Mouse (Mus musculus) macrophage (primary cell): ENCODE measurements around the gene Unc13a. TPM values are rescaled to one million over a fixed set of nuclear protein-coding genes. Genes with fewer than 3 reads are reported as not detected.
A peak's percentile ranks its signal among the peaks of the same experiment; 100 is the strongest.
"Not testable (repeated sequence)": the region's sequence is repeated elsewhere in the genome, so short reads cannot be mapped to it uniquely, and the experiment has no call there.

Experiments
- H3K27ac ChIP-seq: fragments of 350-480 bp; formaldehyde crosslinking; 2 replicates; pipeline ENCODE4 v1.9.0; 2021
- H3K36me3 ChIP-seq: fragments of 350-480 bp; formaldehyde crosslinking; 2 replicates; pipeline ENCODE4 v1.9.0; 2021; ENCODE audit errors: inconsistent target
- H3K4me3 ChIP-seq: fragments of 350-480 bp; formaldehyde crosslinking; 2 replicates; pipeline ENCODE4 v1.9.0; 2021; ENCODE audit errors: inconsistent target
- H3K79me2 ChIP-seq: fragments of 350-480 bp; formaldehyde crosslinking; 2 replicates; pipeline ENCODE4 v1.9.0; 2021; ENCODE audit errors: inconsistent target
- WGBS: methylation state at CpG from one replicate; pipeline ENCODE4 v1.1.7; 2026; ENCODE audit warnings: inconsistent platforms; ENCODE audit not compliant: missing documents; 5-methylcytosine and 5-hydroxymethylcytosine counted together
- polyA plus RNA-seq: library from polyadenylated mRNA; stranded (reverse); fragments of 250-400 nt; gene quantifications from 3 replicates; pipeline ENCODE4 v1.2.4, GENCODE M21; 2018; ENCODE audit warnings: inconsistent platforms

Unc13a gene
- polyA plus RNA-seq, 1 experiment from 2014 or later: 0.98 TPM

GRCm38 (mm10) chr8:71700493-71701269 lies 29.1 kb upstream of the Unc13a start:
- peak overlapping the region; percentile 84 for H3K4me3 ChIP-seq
- 29% methylated on average over 27 of the region's 29 CpGs for WGBS

GRCm38 (mm10) chr8:71695456-71695855 lies 23.9 kb upstream of the Unc13a start:
- 77% methylated on average over 12 of the region's 12 CpGs for WGBS
- H3K4me3 ChIP-seq, H3K36me3 ChIP-seq, H3K79me2 ChIP-seq, H3K27ac ChIP-seq: not testable (repeated sequence)

More at GRCm38 (mm10) chr8:71700493-71701269, 29.1 kb upstream of the Unc13a start:
- Histone ChIP-seq H3K27ac (0 out of 2 replicates have a peak overlapping the region, but pooled peaks have one; percentile 21), H3K36me3 (no peaks in the 10 kb centered on the region), H3K79me2 (no peaks in the 10 kb centered on the region)

GRCm38 (mm10) chr8:71693166-71694041 lies 21.8 kb upstream of the Unc13a start:
- H3K4me3 ChIP-seq: no peak overlapping the region
- 22% methylated on average over 64 of the region's 68 CpGs for WGBS
- no peak overlapping the region for H3K27ac ChIP-seq
- H3K36me3 ChIP-seq: peaks cover 4% of the 10 kb centered on the region; the same call in 1 of the 2 replicates
- no peaks in the 10 kb centered on the region for H3K79me2 ChIP-seq

GRCm38 (mm10) chr8:71692509-71692908 lies 21.0 kb upstream of the Unc13a start:
- Histone ChIP-seq H3K36me3 (peaks cover 4% of the 10 kb centered on the region; the same call in 1 of the 2 replicates), H3K79me2 (no peaks in the 10 kb centered on the region), H3K27ac (no peak overlapping the region), H3K4me3 (no peak overlapping the region)
- WGBS: 19% methylated on average over 30 of the region's 30 CpGs

- Histone ChIP-seq H3K4me3 (no peak within 1 kb of the TSS), H3K27ac (no peak within 1 kb of the TSS), H3K36me3 (peaks cover 10% of the 10 kb centered on the region; the same call in 1 of the 2 replicates), H3K79me2 (no peaks in the 10 kb centered on the region)
- 76% methylated on average over 28 of the region's 33 CpGs for WGBS
Measured at GRCm38 (mm10) chr8:71689028-71689427, 17.5 kb upstream of the Unc13a start, which contains the start of gene Insl3. Gene Insl3 (plus strand): TSS chr8:71689214.

GRCm38 (mm10) chr8:71687616-71688015 lies 16.1 kb upstream of the Unc13a start:
- Histone ChIP-seq H3K4me3 (no peak overlapping the region), H3K27ac (no peak overlapping the region), H3K79me2 (no peaks in the 10 kb centered on the region), H3K36me3 (peaks cover 14% of the 10 kb centered on the region; the same call in 1 of the 2 replicates)
- WGBS: 94% methylated on average over 8 of the region's 8 CpGs

GRCm38 (mm10) chr8:71686143-71686734 lies 14.7 kb upstream of the Unc13a start:
- 91% methylated on average over 23 of the region's 23 CpGs for WGBS
- no peak overlapping the region for H3K4me3 ChIP-seq
- no peaks in the 10 kb centered on the region for H3K79me2 ChIP-seq
- peaks cover 23% of the 10 kb centered on the region; the same call in 1 of the 2 replicates for H3K36me3 ChIP-seq
- no peak overlapping the region for H3K27ac ChIP-seq

GRCm38 (mm10) chr8:71685573-71685972 lies 14.0 kb upstream of the Unc13a start:
- 98% methylated on average over 13 of the region's 29 CpGs for WGBS
- Histone ChIP-seq H3K27ac (no peak overlapping the region), H3K4me3 (no peak overlapping the region), H3K36me3 (peaks cover 28% of the 10 kb centered on the region; the same call in 1 of the 2 replicates), H3K79me2 (no peaks in the 10 kb centered on the region)

GRCm38 (mm10) chr8:71684701-71685100 lies 13.1 kb upstream of the Unc13a start:
- no peaks in the 10 kb centered on the region for H3K79me2 ChIP-seq
- no peak overlapping the region for H3K27ac ChIP-seq
- H3K36me3 ChIP-seq: peaks cover 34% of the 10 kb centered on the region; the same call in 1 of the 2 replicates
- H3K4me3 ChIP-seq: no peak overlapping the region
- 85% methylated on average over 10 of the region's 10 CpGs for WGBS

GRCm38 (mm10) chr8:71682832-71683231 lies 11.3 kb upstream of the Unc13a start:
- Histone ChIP-seq H3K27ac (no peak overlapping the region), H3K79me2 (no peaks in the 10 kb centered on the region; the same call in 1 of the 2 replicates), H3K36me3 (peaks cover 34% of the 10 kb centered on the region; the same call in 1 of the 2 replicates), H3K4me3 (no peak overlapping the region)
- 96% methylated on average over 11 of the region's 12 CpGs for WGBS

GRCm38 (mm10) chr8:71681369-71681915 lies 9.9 kb upstream of the Unc13a start:
- H3K4me3 ChIP-seq: no peak overlapping the region
- peaks cover 34% of the 10 kb centered on the region; the same call in 1 of the 2 replicates for H3K36me3 ChIP-seq
- 90% methylated on average over 16 of the region's 18 CpGs for WGBS

GRCm38 (mm10) chr8:71680471-71680870 lies 8.9 kb upstream of the Unc13a start:
- H3K4me3 ChIP-seq: no peak overlapping the region
- WGBS: 94% methylated on average over 21 of the region's 21 CpGs
- peaks cover 5% of the 10 kb centered on the region; the same call in 1 of the 2 replicates for H3K79me2 ChIP-seq
- no peak overlapping the region for H3K27ac ChIP-seq
- peaks cover 34% of the 10 kb centered on the region; the same call in 1 of the 2 replicates for H3K36me3 ChIP-seq

More at GRCm38 (mm10) chr8:71681369-71681915, 9.9 kb upstream of the Unc13a start:
- Histone ChIP-seq H3K27ac (no peak overlapping the region), H3K79me2 (peaks cover 5% of the 10 kb centered on the region; the same call in 1 of the 2 replicates)

- Histone ChIP-seq H3K79me2 (peaks cover 5% of the 10 kb centered on the region; the same call in 1 of the 2 replicates), H3K27ac (no peak overlapping the region), H3K4me3 (no peak overlapping the region), H3K36me3 (peaks cover 31% of the 10 kb centered on the region; the same call in 1 of the 2 replicates)
- 96% methylated on average over 30 of the region's 46 CpGs for WGBS
Measured at GRCm38 (mm10) chr8:71679550-71680168, 8.1 kb upstream of the Unc13a start.
